Mouse (Mus musculus) liver, embryonic 13.5 days (tissue): ENCODE results near the gene Trim2. TPM values are rescaled to one million over a fixed set of nuclear protein-coding genes. Genes with fewer than 3 reads are reported as not detected.

Experiments used
- ATAC-seq: fragments of 200-750 bp; cut with Nextera tagmentation; 2 replicates; pipeline ENCODE4 v1.8.0; 2017; ENCODE audit warnings: low read depth, mild to moderate bottlenecking, moderate number of reproducible peaks, moderate library complexity
- DNase-seq: peaks from one replicate; pipeline ENCODE4 v3.0.0; 2022
- H3K27ac ChIP-seq: fragments of 300-500 bp; sonication (generic); 2 replicates; pipeline ENCODE4 v1.5.1; 2015; ENCODE audit warnings: moderate library complexity, mild to moderate bottlenecking, inconsistent platforms
- H3K27me3 ChIP-seq: fragments of 300-500 bp; sonication (generic); 2 replicates; pipeline ENCODE4 v1.6.1; 2015; ENCODE audit warnings: mild to moderate bottlenecking, inconsistent platforms
- H3K36me3 ChIP-seq: fragments of 300-500 bp; sonication (generic); 2 replicates; pipeline ENCODE4 v1.6.1; 2015; ENCODE audit warnings: mild to moderate bottlenecking, inconsistent platforms
- H3K4me1 ChIP-seq: fragments of 300-500 bp; sonication (generic); replicated peaks from 2 replicates; pipeline ENCODE4 v1.6.1; 2015; ENCODE audit warnings: inconsistent platforms
- H3K4me2 ChIP-seq: fragments of 300-500 bp; sonication (generic); 2 replicates; pipeline ENCODE4 v1.6.1; 2015; ENCODE audit warnings: inconsistent platforms, mild to moderate bottlenecking, moderate library complexity
- H3K4me3 ChIP-seq: fragments of 300-500 bp; sonication (generic); replicated peaks from 2 replicates; pipeline ENCODE4 v1.5.1; 2015; ENCODE audit warnings: mild to moderate bottlenecking, inconsistent platforms
- H3K9ac ChIP-seq: fragments of 300-500 bp; sonication (generic); 2 replicates; pipeline ENCODE4 v1.6.1; 2015; ENCODE audit warnings: mild to moderate bottlenecking, inconsistent platforms
- H3K9me3 ChIP-seq: fragments of 300-500 bp; sonication (generic); replicated peaks from 2 replicates; pipeline ENCODE4 v1.6.1; 2016; ENCODE audit warnings: inconsistent platforms
- WGBS: fragments of 180-500 bp; shearing (Covaris S2); methylation state at CpG from one replicate; pipeline ENCODE4 v1.1.7; 2015; ENCODE audit not compliant: insufficient replicate concordance; 5-methylcytosine and 5-hydroxymethylcytosine counted together
- polyA plus RNA-seq: library from polyadenylated mRNA; unstranded; fragments of >200 nt; fragmentation: Nextera tagmentation; extraction: Ambion mirVana; gene quantifications from 2 replicates; pipeline ENCODE4 v1.2.1, GENCODE M21; 2015

Gene Trim2
- polyA plus RNA-seq, 1 experiment from 2014 or later, result 3.9 TPM

- Histone ChIP-seq H3K27ac (no peak overlapping the region), H3K9ac (no peak overlapping the region), H3K9me3 (0 out of 2 replicates have a peak, but pooled peaks cover 2% of the 10 kb centered on the region), H3K4me3 (no peak overlapping the region), H3K36me3 (no peaks in the 10 kb centered on the region), H3K4me1 (peaks cover 13% of the 10 kb centered on the region), H3K27me3 (peaks cover 53% of the 10 kb centered on the region), H3K4me2 (no peak overlapping the region)
- WGBS, result 12% methylated on average over 4 of the region's 4 CpGs
- ATAC-seq (0 out of 2 replicates have a peak, but pooled peaks have one; percentile 45), DNase-seq (peak; percentile 15)
Measured at GRCm38 (mm10) chr3:84302273-84302672, 4.4 kb downstream of the Trim2 start.

- Histone ChIP-seq H3K27me3 (peaks cover 51% of the 10 kb centered on the region), H3K27ac (no peak overlapping the region), H3K36me3 (no peaks in the 10 kb centered on the region), H3K4me1 (peaks cover 13% of the 10 kb centered on the region), H3K9ac (no peak overlapping the region), H3K4me2 (no peak overlapping the region), H3K4me3 (no peak overlapping the region), H3K9me3 (0 out of 2 replicates have a peak, but pooled peaks cover 2% of the 10 kb centered on the region)
- no peak for ATAC-seq
- no peak for DNase-seq
- 70% methylated on average over 4 of the region's 4 CpGs for WGBS
Measured at GRCm38 (mm10) chr3:84301674-84302073, 5.0 kb downstream of the Trim2 start.

- no peaks in the 10 kb centered on the region for H3K9me3 ChIP-seq
- H3K27ac ChIP-seq, result no peak overlapping the region
- H3K9ac ChIP-seq, result no peak overlapping the region
- H3K27me3 ChIP-seq, result peaks cover 16% of the 10 kb centered on the region
- no peak overlapping the region for H3K4me2 ChIP-seq
- ATAC-seq, result no peak
- 32% methylated on average over 3 of the region's 3 CpGs for WGBS
- no peak for DNase-seq
- H3K4me3 ChIP-seq, result no peak overlapping the region
- no peaks in the 10 kb centered on the region for H3K36me3 ChIP-seq
- peaks cover 2% of the 10 kb centered on the region; the same call in 1 of the 2 replicates for H3K4me1 ChIP-seq
Measured at GRCm38 (mm10) chr3:84298186-84298585, 8.5 kb downstream of the Trim2 start.

- Histone ChIP-seq H3K27ac (no peak overlapping the region), H3K9ac (no peak overlapping the region), H3K9me3 (no peaks in the 10 kb centered on the region), H3K4me3 (no peak overlapping the region), H3K36me3 (no peaks in the 10 kb centered on the region), H3K4me1 (peaks cover 2% of the 10 kb centered on the region; the same call in 1 of the 2 replicates), H3K4me2 (no peak overlapping the region), H3K27me3 (peaks cover under 1% of the 10 kb centered on the region)
- WGBS, result 44% methylated on average over 2 of the region's 2 CpGs
- ATAC-seq (no peak), DNase-seq (no peak)
Measured at GRCm38 (mm10) chr3:84296676-84297075, 10.0 kb downstream of the Trim2 start.

- Histone ChIP-seq H3K36me3 (no peaks in the 10 kb centered on the region), H3K4me1 (peaks cover 2% of the 10 kb centered on the region; the same call in 1 of the 2 replicates), H3K9ac (no peak overlapping the region), H3K9me3 (no peaks in the 10 kb centered on the region), H3K27me3 (no peaks in the 10 kb centered on the region; the same call in none of the 2 replicates), H3K4me3 (no peak overlapping the region), H3K4me2 (no peak overlapping the region), H3K27ac (no peak overlapping the region)
- DNase-seq, result no peak
- ATAC-seq, result no peak
- WGBS, result 72% methylated on average over 9 of the region's 9 CpGs
Measured at GRCm38 (mm10) chr3:84294734-84295133, 11.9 kb downstream of the Trim2 start.

- Histone ChIP-seq H3K9me3 (no peaks in the 10 kb centered on the region), H3K4me3 (no peak overlapping the region), H3K4me1 (peaks cover 2% of the 10 kb centered on the region; the same call in 1 of the 2 replicates), H3K9ac (no peak overlapping the region), H3K4me2 (no peak overlapping the region), H3K27ac (no peak overlapping the region), H3K27me3 (no peaks in the 10 kb centered on the region; the same call in none of the 2 replicates), H3K36me3 (no peaks in the 10 kb centered on the region)
- no peak for DNase-seq
- 74% methylated on average over 13 of the region's 13 CpGs for WGBS
- ATAC-seq, result no peak
Measured at GRCm38 (mm10) chr3:84293666-84294595, 12.7 kb downstream of the Trim2 start.

GRCm38 (mm10) chr3:84292238-84292637 is 14.4 kb downstream of the Trim2 start:
- Histone ChIP-seq H3K9me3 (no peaks in the 10 kb centered on the region), H3K4me2 (no peak overlapping the region), H3K27me3 (peaks cover 2% of the 10 kb centered on the region), H3K36me3 (no peaks in the 10 kb centered on the region), H3K9ac (no peak overlapping the region), H3K4me3 (no peak overlapping the region), H3K4me1 (peaks cover 2% of the 10 kb centered on the region; the same call in 1 of the 2 replicates), H3K27ac (no peak overlapping the region)
- 72% methylated on average over 5 of the region's 5 CpGs for WGBS
- ATAC-seq (no peak), DNase-seq (no peak)

- Histone ChIP-seq H3K9ac (no peak overlapping the region), H3K4me3 (no peak overlapping the region), H3K9me3 (no peaks in the 10 kb centered on the region), H3K27ac (no peak overlapping the region), H3K36me3 (no peaks in the 10 kb centered on the region), H3K4me2 (no peak overlapping the region), H3K27me3 (peaks cover 7% of the 10 kb centered on the region), H3K4me1 (peaks cover 14% of the 10 kb centered on the region)
- WGBS, result 47% methylated on average over 4 of the region's 4 CpGs
- DNase-seq (no peak), ATAC-seq (no peak)
Measured at GRCm38 (mm10) chr3:84288931-84289330, 17.7 kb downstream of the Trim2 start.

GRCm38 (mm10) chr3:84287256-84287655 is 19.4 kb downstream of the Trim2 start:
- H3K27me3 ChIP-seq, result peaks cover 7% of the 10 kb centered on the region
- H3K4me3 ChIP-seq, result no peak overlapping the region
- H3K9me3 ChIP-seq, result no peaks in the 10 kb centered on the region
- no peak for ATAC-seq
- H3K36me3 ChIP-seq, result no peaks in the 10 kb centered on the region
- 50% methylated on average over 2 of the region's 3 CpGs for WGBS
- no peak overlapping the region for H3K9ac ChIP-seq
- H3K4me1 ChIP-seq, result peaks cover 12% of the 10 kb centered on the region
- no peak for DNase-seq
- H3K27ac ChIP-seq, result no peak overlapping the region
- no peak overlapping the region for H3K4me2 ChIP-seq

- no peak for ATAC-seq
- 60% methylated on average over 5 of the region's 5 CpGs for WGBS
- Histone ChIP-seq H3K4me1 (peaks cover 15% of the 10 kb centered on the region), H3K4me2 (no peak overlapping the region), H3K27ac (no peak overlapping the region), H3K27me3 (peaks cover 7% of the 10 kb centered on the region), H3K36me3 (no peaks in the 10 kb centered on the region), H3K9ac (no peak overlapping the region), H3K9me3 (no peaks in the 10 kb centered on the region), H3K4me3 (no peak overlapping the region)
- DNase-seq, result no peak
Measured at GRCm38 (mm10) chr3:84286311-84286710, 20.4 kb downstream of the Trim2 start.

GRCm38 (mm10) chr3:84284796-84285195 is 21.9 kb downstream of the Trim2 start:
- WGBS, result 74% methylated on average over 3 of the region's 3 CpGs
- H3K4me3 ChIP-seq, result no peak overlapping the region

More at GRCm38 (mm10) chr3:84284796-84285195, 21.9 kb downstream of the Trim2 start:
- Histone ChIP-seq H3K36me3 (no peaks in the 10 kb centered on the region), H3K4me2 (no peak overlapping the region), H3K27ac (no peak overlapping the region), H3K9ac (no peak overlapping the region), H3K27me3 (peaks cover 7% of the 10 kb centered on the region), H3K9me3 (no peaks in the 10 kb centered on the region), H3K4me1 (peaks cover 15% of the 10 kb centered on the region)
- ATAC-seq (no peak), DNase-seq (no peak)
